Mouse (Mus musculus) urinary bladder, postnatal 10 days (tissue): ENCODE results near the gene Scyl3.

Experiments
- DNase-seq: peaks from one replicate; pipeline ENCODE4 v3.0.0; 2022; ENCODE audit warnings: low spot score

The Scyl3 gene

GRCm38 (mm10) chr1:163928846-163929245 lies at the start of gene Scyl3:
Gene Scyl3, plus strand, starts transcription at chr1:163929100.
- no peak for DNase-seq

- no peak for DNase-seq
Observed at GRCm38 (mm10) chr1:163889629-163890028, 39.3 kb upstream of the Scyl3 start.

GRCm38 (mm10) chr1:163893294-163893693 lies 35.6 kb upstream of the Scyl3 start:
- no peak for DNase-seq

- no peak for DNase-seq
Observed at GRCm38 (mm10) chr1:163893774-163894527, 34.9 kb upstream of the Scyl3 start.

GRCm38 (mm10) chr1:163898291-163898764 lies 30.6 kb upstream of the Scyl3 start:
- no peak for DNase-seq

- DNase-seq, result no peak
Observed at GRCm38 (mm10) chr1:163899575-163899974, 29.3 kb upstream of the Scyl3 start.

GRCm38 (mm10) chr1:163900168-163900567 lies 28.7 kb upstream of the Scyl3 start:
- no peak for DNase-seq

GRCm38 (mm10) chr1:163903411-163903810 lies 25.5 kb upstream of the Scyl3 start:
- no peak for DNase-seq

GRCm38 (mm10) chr1:163907007-163907811 lies 21.7 kb upstream of the Scyl3 start:
- no peak for DNase-seq

GRCm38 (mm10) chr1:163908389-163908788 lies 20.5 kb upstream of the Scyl3 start:
- DNase-seq, result no peak

GRCm38 (mm10) chr1:163910343-163910742 lies 18.6 kb upstream of the Scyl3 start:
- no peak for DNase-seq

GRCm38 (mm10) chr1:163910785-163911184 lies 18.1 kb upstream of the Scyl3 start:
- no peak for DNase-seq

GRCm38 (mm10) chr1:163911981-163912380 lies 16.9 kb upstream of the Scyl3 start:
- DNase-seq, result no peak

- DNase-seq, result no peak
Observed at GRCm38 (mm10) chr1:163917349-163918160, 11.3 kb upstream of the Scyl3 start.

- DNase-seq, result no peak
Observed at GRCm38 (mm10) chr1:163924093-163924492, 4.8 kb upstream of the Scyl3 start.

GRCm38 (mm10) chr1:163929636-163930457 lies 947 bp downstream of the Scyl3 start:
- peak; percentile 57 for DNase-seq

GRCm38 (mm10) chr1:163930458-163930794 lies 1.5 kb downstream of the Scyl3 start:
- DNase-seq, result no peak

- DNase-seq, result no peak
Observed at GRCm38 (mm10) chr1:163931801-163932200, 2.9 kb downstream of the Scyl3 start.

GRCm38 (mm10) chr1:163934591-163934990 lies 5.7 kb downstream of the Scyl3 start:
- DNase-seq, result no peak

- no peak for DNase-seq
Observed at GRCm38 (mm10) chr1:163942056-163942455, 13.2 kb downstream of the Scyl3 start.

GRCm38 (mm10) chr1:163953396-163953795 lies 24.5 kb downstream of the Scyl3 start:
- no peak for DNase-seq
